Mouse (Mus musculus): ENCODE data around the gene Atp5f1. TPM values are rescaled to one million over a fixed set of nuclear protein-coding genes. Genes with fewer than 3 reads are reported as not detected.
"Not testable (repeated sequence)": the region's sequence is repeated elsewhere in the genome, so short reads cannot be mapped to it uniquely, and the experiment has no call there.

Atp5f1 gene
- polyA plus RNA-seq (2015; fragmentation: Nextera tagmentation; extraction: Ambion mirVana), result 479 and 520 TPM in 2 replicates

- WGBS, result 4% methylated on average over 6 of the region's 6 CpGs
- peaks cover 30% of the 10 kb centered on the region for H3K36me3 ChIP-seq
- peak within 1 kb of the TSS; percentile 96 for H3K4me3 ChIP-seq (replicated peaks)
- no peak for ATAC-seq (ENCODE audit: insufficient read depth, low FRiP score, low read depth)
- peak within 1 kb of the TSS; percentile 72 for H3K4me2 ChIP-seq
- peaks cover 19% of the 10 kb centered on the region for H3K4me1 ChIP-seq
- H3K27me3 ChIP-seq (replicated peaks), result no peaks in the 10 kb centered on the region
- H3K27ac ChIP-seq, result peak within 1 kb of the TSS; percentile 94
- H3K9me3 ChIP-seq, result no peaks in the 10 kb centered on the region
- H3K9ac ChIP-seq, result peak within 1 kb of the TSS; percentile 93
Measured at GRCm38 (mm10) chr3:105959999-105960398, at the start of gene Atp5f1. Gene Atp5f1, minus strand, starts transcription at chr3:105960099.

GRCm38 (mm10) chr3:106003360-106003759 lies 43.5 kb upstream of the Atp5f1 start:
- H3K4me3 ChIP-seq (replicated peaks); H3K4me2 ChIP-seq; H3K9ac ChIP-seq; H3K27me3 ChIP-seq (replicated peaks); H3K9me3 ChIP-seq; H3K27ac ChIP-seq; ATAC-seq (ENCODE audit: insufficient read depth, low FRiP score, low read depth); H3K36me3 ChIP-seq; H3K4me1 ChIP-seq: not testable (repeated sequence)
- 57% methylated on average over 10 of the region's 10 CpGs for WGBS

- Histone ChIP-seq H3K4me1 (no peaks in the 10 kb centered on the region; the same call in 1 of the 2 replicates), H3K4me3 (replicated peaks) (0 out of 2 replicates have a peak overlapping the region, but pooled peaks have one; percentile 5), H3K9me3 (no peaks in the 10 kb centered on the region), H3K4me2 (peak overlapping the region; percentile 16), H3K27me3 (replicated peaks) (no peaks in the 10 kb centered on the region), H3K9ac (no peak overlapping the region), H3K36me3 (no peaks in the 10 kb centered on the region), H3K27ac (no peak overlapping the region)
- ATAC-seq (ENCODE audit: insufficient read depth, low FRiP score, low read depth), result peak; percentile 87
- 17% methylated on average over 16 of the region's 17 CpGs for whole genome bisulfite sequencing
Measured at GRCm38 (mm10) chr3:106001416-106002370, 41.8 kb upstream of the Atp5f1 start.

- Histone ChIP-seq H3K4me2 (peak overlapping the region; percentile 16), H3K4me1 (no peaks in the 10 kb centered on the region; the same call in 1 of the 2 replicates), H3K27me3 (replicated peaks) (no peaks in the 10 kb centered on the region), H3K9ac (no peak overlapping the region), H3K4me3 (replicated peaks) (0 out of 2 replicates have a peak overlapping the region, but pooled peaks have one; percentile 5), H3K27ac (no peak overlapping the region), H3K36me3 (no peaks in the 10 kb centered on the region), H3K9me3 (no peaks in the 10 kb centered on the region)
- 18% methylated on average over 11 of the region's 11 CpGs for WGBS
- peak; percentile 39; the same call in 1 of the 2 replicates for ATAC-seq (ENCODE audit: insufficient read depth, low FRiP score, low read depth)
Measured at GRCm38 (mm10) chr3:106000707-106001375, 40.9 kb upstream of the Atp5f1 start.

GRCm38 (mm10) chr3:105994730-105995129 lies 34.8 kb upstream of the Atp5f1 start:
- Histone ChIP-seq H3K27ac (no peak overlapping the region), H3K9me3 (no peaks in the 10 kb centered on the region), H3K36me3 (no peaks in the 10 kb centered on the region), H3K27me3 (replicated peaks) (no peaks in the 10 kb centered on the region), H3K4me3 (replicated peaks) (no peak overlapping the region), H3K4me2 (no peak overlapping the region), H3K9ac (no peak overlapping the region), H3K4me1 (no peaks in the 10 kb centered on the region)
- no peak for ATAC-seq (ENCODE audit: insufficient read depth, low FRiP score, low read depth)
- WGBS, result 52% methylated on average over 2 of the region's 2 CpGs

- Histone ChIP-seq H3K4me3 (replicated peaks) (no peak overlapping the region), H3K27ac (no peak overlapping the region), H3K4me1 (no peaks in the 10 kb centered on the region), H3K4me2 (no peak overlapping the region), H3K36me3 (no peaks in the 10 kb centered on the region), H3K9ac (no peak overlapping the region), H3K9me3 (no peaks in the 10 kb centered on the region), H3K27me3 (replicated peaks) (no peaks in the 10 kb centered on the region)
- ATAC-seq (ENCODE audit: insufficient read depth, low FRiP score, low read depth), result no peak
- 19% methylated on average over 4 of the region's 4 CpGs for WGBS
Measured at GRCm38 (mm10) chr3:105991653-105992283, 31.9 kb upstream of the Atp5f1 start.

GRCm38 (mm10) chr3:105989611-105990010 lies 29.7 kb upstream of the Atp5f1 start:
- ATAC-seq (ENCODE audit: insufficient read depth, low FRiP score, low read depth); H3K9me3 ChIP-seq: not testable (repeated sequence)

GRCm38 (mm10) chr3:105974174-105974573 lies 14.3 kb upstream of the Atp5f1 start:
- Histone ChIP-seq H3K4me2 (no peak overlapping the region), H3K4me1 (no peaks in the 10 kb centered on the region), H3K9me3 (no peaks in the 10 kb centered on the region), H3K27me3 (replicated peaks) (no peaks in the 10 kb centered on the region), H3K36me3 (peaks cover 5% of the 10 kb centered on the region; the same call in 1 of the 2 replicates), H3K4me3 (replicated peaks) (no peak overlapping the region), H3K9ac (no peak overlapping the region), H3K27ac (no peak overlapping the region)
- 89% methylated on average over 2 of the region's 2 CpGs for WGBS
- ATAC-seq (ENCODE audit: insufficient read depth, low FRiP score, low read depth), result no peak

More at GRCm38 (mm10) chr3:105989611-105990010, 29.7 kb upstream of the Atp5f1 start:
- H3K9ac ChIP-seq; H3K27ac ChIP-seq; H3K4me2 ChIP-seq; H3K36me3 ChIP-seq; H3K4me3 ChIP-seq (replicated peaks); H3K27me3 ChIP-seq (replicated peaks); H3K4me1 ChIP-seq: not testable (repeated sequence)
- 57% methylated on average over 5 of the region's 5 CpGs for WGBS

- Histone ChIP-seq H3K4me3 (replicated peaks) (no peak within 1 kb of the TSS), H3K9ac (no peak within 1 kb of the TSS), H3K4me2 (no peak within 1 kb of the TSS), H3K36me3 (peaks cover 11% of the 10 kb centered on the region; the same call in 1 of the 2 replicates), H3K27ac (no peak within 1 kb of the TSS), H3K4me1 (no peaks in the 10 kb centered on the region), H3K9me3 (no peaks in the 10 kb centered on the region), H3K27me3 (replicated peaks) (no peaks in the 10 kb centered on the region)
- ATAC-seq (ENCODE audit: insufficient read depth, low FRiP score, low read depth), result no peak
- 64% methylated on average over 3 of the region's 3 CpGs for WGBS
Measured at GRCm38 (mm10) chr3:105973411-105973810, 13.5 kb upstream of the Atp5f1 start, which contains the start of gene Ovgp1. Gene Ovgp1, plus strand, starts transcription at chr3:105973711.

GRCm38 (mm10) chr3:105971831-105972446 lies 12.0 kb upstream of the Atp5f1 start:
- ATAC-seq (ENCODE audit: insufficient read depth, low FRiP score, low read depth), result no peak
- Histone ChIP-seq H3K4me2 (no peak overlapping the region), H3K27ac (no peak overlapping the region), H3K4me3 (replicated peaks) (no peak overlapping the region), H3K4me1 (no peaks in the 10 kb centered on the region), H3K9me3 (no peaks in the 10 kb centered on the region), H3K27me3 (replicated peaks) (no peaks in the 10 kb centered on the region), H3K36me3 (peaks cover 22% of the 10 kb centered on the region), H3K9ac (no peak overlapping the region)
- 83% methylated on average over 5 of the region's 5 CpGs for WGBS

GRCm38 (mm10) chr3:105960700-105961099 lies 801 bp upstream of the Atp5f1 start:
- H3K4me2 ChIP-seq, result peak overlapping the region; percentile 72
- 95% methylated on average over 2 of the region's 2 CpGs for WGBS
- no peak for ATAC-seq (ENCODE audit: insufficient read depth, low FRiP score, low read depth)
- no peaks in the 10 kb centered on the region for H3K9me3 ChIP-seq
- no peak overlapping the region for H3K27ac ChIP-seq
- peak overlapping the region; percentile 96; the same call in 1 of the 2 replicates for H3K4me3 ChIP-seq (replicated peaks)
- peaks cover 37% of the 10 kb centered on the region for H3K36me3 ChIP-seq
- no peaks in the 10 kb centered on the region for H3K27me3 ChIP-seq (replicated peaks)
- no peak overlapping the region for H3K9ac ChIP-seq
- peaks cover 19% of the 10 kb centered on the region for H3K4me1 ChIP-seq
